Mouse (Mus musculus) left cerebral cortex, postnatal 14 days (tissue): Measurements from ENCODE around the gene Vamp3. TPM values are rescaled to one million over a fixed set of nuclear protein-coding genes. Genes with fewer than 3 reads are reported as not detected.
A peak's percentile ranks its signal among the peaks of the same experiment; 100 is the strongest.

Experiments
- DNase-seq, 2 experiments: peaks; one replicate each; pipeline ENCODE4 v3.0.0; 2021 to 2022; ENCODE audit warnings: low spot score in 2 of 2, mixed read lengths in 1 of 2
- intact Hi-C: fragments of 180-260 bp; cut with DNase I; formaldehyde crosslinking; loops from one replicate; pipeline ENCODE4 v1.15.1; 2025
- long read RNA-seq, 2 experiments: library from polyadenylated mRNA; stranded (forward); transcript quantifications; one replicate each; pipeline ENCODE4 v2.0.0; 2021
- total RNA-seq, 2 experiments: library from RNA; stranded (reverse); gene quantifications; 2 replicates each; pipeline ENCODE4 v1.2.3; 2021

The Vamp3 gene
- total RNA-seq, result 10 to 100 TPM; 31.7 to 33.6 TPM
- long read RNA-seq, experiment 1, transcript Vamp3-201 (5 exons, 2,120 nt), result major isoform, 42 of 48 reads
- long read RNA-seq, experiment 1, partial matches to known transcripts, result 0 of 48 reads
- long read RNA-seq, experiment 1, other reads (novel, unspliced or antisense), result 6 of 48 reads
- long read RNA-seq, experiment 2, transcript Vamp3-201 (5 exons, 2,120 nt), result major isoform, 23 of 26 reads
- long read RNA-seq, experiment 2, partial matches to known transcripts, result 0 of 26 reads
- long read RNA-seq, experiment 2, other reads (novel, unspliced or antisense), result 2 of 26 reads

- DNase-seq, result peak; percentile 99
- intact Hi-C loops, result no loop called here
Observed at GRCm38 (mm10) chr4:151057347-151058321, at the start of gene Vamp3. Gene Vamp3 (minus strand): TSS chr4:151057963.

GRCm38 (mm10) chr4:151106468-151106867, 48.7 kb upstream of the Vamp3 start:
- intact Hi-C loops, result no loop called here
- no peak for DNase-seq

- DNase-seq, result no peak
- intact Hi-C loops, result no loop called here
Observed at GRCm38 (mm10) chr4:151105886-151106285, 48.1 kb upstream of the Vamp3 start.

- DNase-seq, result no peak
- intact Hi-C loops, result loop anchor here (5.0 kb wide), 1 partner anchor 33 kb away; no protein-coding TSS in a partner anchor
Observed at GRCm38 (mm10) chr4:151104147-151104546, 46.4 kb upstream of the Vamp3 start.

- intact Hi-C loops, result loop anchor here (5.0 kb wide), 1 partner anchor 34 kb away; no protein-coding TSS in a partner anchor
- no peak for DNase-seq
Observed at GRCm38 (mm10) chr4:151103646-151104045, 45.9 kb upstream of the Vamp3 start.

- intact Hi-C loops, result no loop called here
- DNase-seq, result no peak
Observed at GRCm38 (mm10) chr4:151097104-151097438, 39.3 kb upstream of the Vamp3 start.

- DNase-seq, result no peak
- intact Hi-C loops, result no loop called here
Observed at GRCm38 (mm10) chr4:151096334-151097103, 38.8 kb upstream of the Vamp3 start.

- intact Hi-C loops, result no loop called here
- peak; percentile 49 to 79 for DNase-seq
Observed at GRCm38 (mm10) chr4:151095207-151095606, 37.4 kb upstream of the Vamp3 start.

- intact Hi-C loops, result no loop called here
- DNase-seq, result no peak
Observed at GRCm38 (mm10) chr4:151089270-151089669, 31.5 kb upstream of the Vamp3 start, which contains the start of gene Gm13090. Gene Gm13090 (plus strand): TSS chr4:151089570.

GRCm38 (mm10) chr4:151088819-151089218, 31.1 kb upstream of the Vamp3 start:
- DNase-seq, result no peak
- intact Hi-C loops, result no loop called here

- intact Hi-C loops, result no loop called here
- no peak for DNase-seq
Observed at GRCm38 (mm10) chr4:151087358-151087757, 29.6 kb upstream of the Vamp3 start.

- intact Hi-C loops, result no loop called here
- DNase-seq, result no peak
Observed at GRCm38 (mm10) chr4:151083027-151083426, 25.3 kb upstream of the Vamp3 start.

- DNase-seq, result no peak
- intact Hi-C loops, result no loop called here
Observed at GRCm38 (mm10) chr4:151081977-151082376, 24.2 kb upstream of the Vamp3 start.

- intact Hi-C loops, result no loop called here
- no peak for DNase-seq
Observed at GRCm38 (mm10) chr4:151081355-151081754, 23.6 kb upstream of the Vamp3 start.

GRCm38 (mm10) chr4:151074817-151075216, 17.1 kb upstream of the Vamp3 start:
- no peak for DNase-seq
- intact Hi-C loops, result no loop called here

- intact Hi-C loops, result loop anchor here (1.0 kb wide), 1 partner anchor 66 kb away; no protein-coding TSS in a partner anchor
- DNase-seq, result peak; percentile 88 to 90
Observed at GRCm38 (mm10) chr4:151073108-151073744, 15.5 kb upstream of the Vamp3 start.

- DNase-seq, result no peak
- intact Hi-C loops, result no loop called here
Observed at GRCm38 (mm10) chr4:151070962-151071361, 13.2 kb upstream of the Vamp3 start.

- intact Hi-C loops, result no loop called here
- no peak for DNase-seq
Observed at GRCm38 (mm10) chr4:151068751-151069150, 11.0 kb upstream of the Vamp3 start.

- intact Hi-C loops, result no loop called here
- DNase-seq, result no peak
Observed at GRCm38 (mm10) chr4:151059566-151059965, 1.8 kb upstream of the Vamp3 start.
